Mouse (Mus musculus) mesoderm, embryonic 11.5 days (tissue): ENCODE measurements around the gene Morn3.
"Not testable (repeated sequence)": the region's sequence is repeated elsewhere in the genome, so short reads cannot be mapped to it uniquely, and the experiment has no call there.

Experiments
- DNase-seq: peaks from one replicate; pipeline ENCODE4 v3.0.0-alpha.2; 2012; ENCODE audit warnings: low read depth, low spot score

Gene Morn3

DNA sequence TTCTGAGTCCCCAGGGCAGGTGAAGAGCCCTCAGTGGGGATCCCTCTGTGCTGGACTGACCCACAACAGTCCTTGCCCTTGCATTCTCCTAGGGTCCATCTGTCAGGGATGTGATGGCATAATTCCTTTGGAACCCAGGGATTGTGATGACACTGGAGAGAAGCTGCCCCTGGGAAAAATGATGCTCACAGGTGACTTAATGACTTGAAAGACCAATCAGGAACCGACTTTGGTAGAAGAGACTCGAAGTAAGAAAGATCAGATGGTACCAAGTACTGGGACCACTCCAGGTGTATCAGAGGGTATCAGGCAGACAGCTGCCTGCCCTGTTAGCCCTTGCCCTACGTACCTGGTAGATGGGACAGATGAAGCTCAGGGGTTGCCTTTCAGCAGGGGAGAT lies at the start of gene Morn3:
Morn3 (minus strand) TSS at position 101 of the 400 bp plus-strand sequence.
- DNase-seq: no peak

- no peak for DNase-seq
Observed at GRCm38 (mm10) chr5:123096299-123096698, 49.5 kb upstream of the Morn3 start.

- no peak for DNase-seq
Observed at GRCm38 (mm10) chr5:123094238-123094991, 47.6 kb upstream of the Morn3 start.

DNA sequence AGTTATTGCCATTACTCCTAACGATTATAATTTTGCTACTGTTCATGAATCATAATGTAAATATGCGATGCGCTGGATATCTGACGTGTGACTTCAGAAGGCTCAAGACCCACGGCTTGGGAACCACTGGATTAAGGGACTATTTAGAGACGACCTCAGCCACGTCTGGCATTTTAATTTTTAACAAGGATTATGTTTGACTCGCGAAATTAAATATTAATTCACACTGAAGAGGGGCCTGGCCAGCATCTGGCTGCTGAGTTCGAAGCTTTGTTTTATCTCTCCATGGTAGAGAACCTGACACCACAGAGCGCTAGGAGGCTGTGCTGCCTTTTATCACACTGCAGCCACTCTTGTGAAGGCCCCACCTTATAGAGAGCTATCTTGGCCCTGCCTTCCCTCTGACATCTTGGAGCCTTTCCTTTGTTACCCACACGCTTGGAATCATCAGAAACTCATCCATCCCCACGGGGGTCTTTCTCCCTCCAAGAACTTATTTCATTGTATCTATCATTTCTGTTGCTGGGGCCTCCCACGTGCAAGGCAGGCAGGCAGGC lies 46.3 kb upstream of the Morn3 start:
- DNase-seq: no peak

DNA sequence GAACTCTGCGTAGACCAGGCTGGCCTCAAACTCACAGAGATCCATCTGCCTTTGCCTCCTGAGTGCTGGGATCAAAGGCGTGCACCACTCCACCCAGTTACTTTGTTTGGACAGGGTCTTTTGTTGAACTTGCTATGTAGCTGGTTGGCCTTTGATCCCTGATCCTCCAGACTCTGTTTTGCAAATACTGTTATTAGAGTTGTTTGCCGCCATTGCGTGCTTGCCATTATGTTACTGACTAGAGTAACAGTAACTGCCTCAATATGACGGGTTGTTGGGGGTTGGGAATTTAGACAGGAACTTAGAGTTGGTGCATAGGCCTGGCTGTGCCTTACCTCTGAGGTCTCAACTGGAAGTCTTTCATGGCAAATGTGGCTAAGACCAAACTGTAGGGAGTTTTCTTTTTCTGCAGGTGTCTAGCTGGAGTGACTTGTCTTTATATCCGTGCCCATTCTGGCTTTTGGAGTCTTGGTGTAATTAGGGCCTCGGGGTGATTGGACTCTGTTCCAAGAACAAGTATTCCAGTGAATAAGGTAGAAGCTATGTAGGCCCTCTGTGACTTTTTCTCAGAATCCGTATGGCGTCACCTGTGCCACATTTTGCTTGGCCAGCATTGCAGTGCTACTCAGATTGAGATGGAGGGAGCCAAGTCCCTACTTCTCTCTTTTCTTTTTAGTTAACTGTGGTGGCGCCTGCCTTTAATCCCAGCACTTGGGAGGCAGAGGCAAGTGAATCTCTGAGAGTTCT lies 43.9 kb upstream of the Morn3 start:
- DNase-seq: no peak

- DNase-seq: no peak
Observed at GRCm38 (mm10) chr5:123088784-123089183, 42.0 kb upstream of the Morn3 start.

DNA sequence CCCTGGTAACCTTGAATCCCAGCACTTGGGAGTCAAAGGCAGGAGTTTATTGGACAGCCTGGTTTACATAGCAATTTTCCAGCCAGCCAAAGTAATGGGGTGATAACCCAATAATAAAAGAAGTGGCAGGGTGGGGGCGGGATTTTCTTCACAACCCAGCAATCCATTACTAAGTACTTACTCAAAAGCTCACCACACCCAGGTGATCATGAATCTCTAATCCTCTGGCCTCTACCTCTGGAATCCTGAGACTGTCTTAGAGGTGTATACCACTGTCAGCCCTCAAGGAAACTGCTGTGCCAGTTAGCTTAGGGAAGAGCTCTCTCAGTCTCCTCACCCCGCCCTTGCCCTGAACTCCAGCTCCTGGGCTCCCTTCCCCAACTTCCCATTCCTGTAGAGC lies 39.7 kb upstream of the Morn3 start:
- no peak for DNase-seq

GRCm38 (mm10) chr5:123083340-123084050 lies 36.7 kb upstream of the Morn3 start:
- no peak for DNase-seq

DNA sequence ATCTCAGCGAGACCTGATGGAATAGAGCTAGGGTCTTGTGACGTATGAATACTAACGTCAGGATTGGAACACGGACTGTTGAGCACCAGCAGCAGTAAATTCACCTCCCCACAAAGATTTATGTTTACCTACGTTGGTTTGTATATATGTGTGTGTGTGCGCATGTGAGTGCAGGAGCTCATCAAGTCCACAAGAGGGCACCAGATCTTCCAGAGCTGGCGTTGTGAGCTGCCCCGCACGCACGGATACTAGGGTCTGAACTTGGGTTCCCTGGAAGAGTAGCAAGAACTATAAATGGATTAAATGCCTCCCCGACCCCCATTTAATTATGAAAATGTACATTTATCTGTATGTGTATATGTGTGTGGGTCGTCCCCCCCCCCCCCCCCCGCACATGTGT lies 33.7 kb upstream of the Morn3 start:
- DNase-seq: no peak

GRCm38 (mm10) chr5:123080041-123080440 lies 33.2 kb upstream of the Morn3 start:
- peak; percentile 43 for DNase-seq

- no peak for DNase-seq
Observed at GRCm38 (mm10) chr5:123079568-123079967, 32.8 kb upstream of the Morn3 start.

GRCm38 (mm10) chr5:123076419-123077281 lies 29.8 kb upstream of the Morn3 start:
- DNase-seq: peak; percentile 44

DNA sequence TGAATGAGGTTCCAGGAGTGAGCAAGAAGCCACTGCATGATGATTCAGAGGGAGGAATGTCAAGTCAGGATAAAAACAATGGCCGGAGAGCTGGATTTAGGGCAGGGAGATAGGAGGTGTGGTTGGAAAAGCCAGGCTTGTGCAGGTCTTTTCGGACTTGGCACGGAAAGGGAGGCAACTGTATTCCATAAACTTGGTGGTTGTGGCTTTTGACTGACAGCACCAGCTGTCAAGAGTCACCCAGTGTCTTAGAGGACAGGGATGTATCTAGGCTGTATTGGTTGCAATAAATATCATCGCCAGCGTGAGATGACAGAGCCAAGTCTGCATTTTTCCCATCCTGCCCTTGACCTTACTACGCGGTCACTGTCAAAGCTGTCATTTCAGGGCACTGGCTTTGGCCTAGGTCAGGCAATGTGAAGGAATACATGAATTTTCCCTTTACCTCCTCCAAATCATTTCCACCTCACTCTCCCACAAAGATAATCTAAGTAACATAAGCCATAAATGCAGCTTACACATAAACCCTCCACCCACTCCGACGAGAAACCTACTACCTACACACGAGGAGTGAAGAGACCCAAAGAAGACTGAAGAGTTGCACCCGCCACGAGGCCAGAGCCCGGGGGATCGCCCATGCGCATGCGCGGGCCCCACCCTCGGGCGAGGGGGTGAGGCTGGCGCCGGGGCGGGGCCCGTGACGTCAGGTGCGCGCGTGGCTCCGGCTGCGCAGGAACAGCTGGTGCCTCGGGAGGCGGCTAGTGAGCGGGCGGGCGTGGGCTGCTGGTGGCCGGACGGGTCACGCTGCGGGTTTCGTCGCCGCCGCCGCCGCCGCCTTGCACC lies 29.0 kb upstream of the Morn3 start:
- peak; percentile 92 for DNase-seq

GRCm38 (mm10) chr5:123068714-123069113 lies 21.9 kb upstream of the Morn3 start:
- no peak for DNase-seq

DNA sequence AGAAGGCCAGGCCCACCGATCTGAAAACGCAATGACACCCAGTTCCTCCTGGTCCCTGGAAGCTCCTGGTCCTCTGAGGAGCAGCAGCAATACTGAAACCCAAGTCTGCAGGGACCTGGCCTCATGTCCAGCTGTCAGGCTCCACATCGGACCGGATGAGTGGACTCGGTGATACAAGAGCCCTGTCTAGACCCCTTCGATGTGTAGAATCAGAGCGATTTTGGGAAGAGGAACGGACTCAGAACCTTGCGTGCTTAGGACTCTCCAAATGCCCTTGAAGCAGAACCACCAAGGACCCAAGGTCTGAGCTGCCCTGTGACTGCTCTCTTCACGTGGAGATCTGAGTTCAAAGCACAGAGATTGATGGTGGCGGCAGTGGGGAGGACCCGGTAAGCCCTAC lies 21.3 kb upstream of the Morn3 start, which contains the start of gene Tmem120b:
Tmem120b (plus strand) TSS at position 301 of the 400 bp plus-strand sequence.
- no peak for DNase-seq

DNA sequence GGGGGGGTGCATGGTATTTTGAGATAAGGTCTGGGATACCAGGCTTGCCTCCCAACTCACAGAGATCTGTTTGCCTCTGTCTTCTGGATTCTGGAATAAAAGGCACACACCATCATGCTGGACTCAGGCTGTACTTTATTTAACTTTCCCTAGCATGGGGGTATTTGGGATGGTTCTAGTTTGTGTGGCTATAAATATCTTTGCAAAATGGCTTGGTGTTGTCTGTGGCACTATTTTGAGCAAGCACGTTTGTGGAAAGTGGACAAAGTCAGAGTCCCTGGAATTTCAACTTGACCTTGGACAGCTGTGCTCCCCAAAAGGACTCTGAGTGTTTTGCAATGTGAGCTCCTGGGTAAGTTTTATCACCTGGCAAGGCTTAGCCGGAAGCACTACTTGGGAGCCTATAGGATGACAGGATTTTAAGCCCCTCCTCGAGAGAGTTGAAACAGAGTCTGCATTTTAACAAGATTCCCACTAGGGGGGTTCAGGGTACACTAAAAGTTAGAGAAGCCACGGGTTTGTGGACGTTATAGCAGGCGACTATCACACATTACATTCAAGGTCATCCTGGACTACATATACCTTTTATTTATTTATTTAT lies 20.7 kb upstream of the Morn3 start:
- peak; percentile 64 for DNase-seq

DNA sequence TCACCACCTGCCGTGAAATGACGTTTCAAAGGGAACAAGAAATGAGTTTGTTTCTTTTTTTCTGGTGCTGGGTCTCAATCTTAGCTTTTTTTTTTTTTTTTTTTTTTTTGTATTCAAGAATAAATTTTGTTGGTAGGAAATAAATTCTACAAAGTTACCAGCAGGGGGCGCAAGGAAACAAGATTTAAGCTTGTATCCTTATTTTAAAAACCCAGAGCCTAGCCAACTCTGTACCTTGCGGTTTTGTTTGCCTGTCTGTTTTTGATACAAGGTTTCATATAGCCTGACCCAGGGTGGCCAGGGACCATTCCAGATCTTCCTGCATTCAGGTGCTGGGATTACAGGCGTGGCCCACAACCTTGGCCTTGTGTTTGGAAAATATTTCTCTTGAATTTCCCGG lies 17.4 kb upstream of the Morn3 start:
- peak; percentile 88 for DNase-seq

- DNase-seq: no peak
Observed at GRCm38 (mm10) chr5:123063141-123063540, 16.3 kb upstream of the Morn3 start.

- not testable (repeated sequence) for DNase-seq
Observed at GRCm38 (mm10) chr5:123061402-123061749, 14.6 kb upstream of the Morn3 start.
